Comparison of ENCODE assay signal across 20 mouse cellular contexts in the genomic region with DNA sequence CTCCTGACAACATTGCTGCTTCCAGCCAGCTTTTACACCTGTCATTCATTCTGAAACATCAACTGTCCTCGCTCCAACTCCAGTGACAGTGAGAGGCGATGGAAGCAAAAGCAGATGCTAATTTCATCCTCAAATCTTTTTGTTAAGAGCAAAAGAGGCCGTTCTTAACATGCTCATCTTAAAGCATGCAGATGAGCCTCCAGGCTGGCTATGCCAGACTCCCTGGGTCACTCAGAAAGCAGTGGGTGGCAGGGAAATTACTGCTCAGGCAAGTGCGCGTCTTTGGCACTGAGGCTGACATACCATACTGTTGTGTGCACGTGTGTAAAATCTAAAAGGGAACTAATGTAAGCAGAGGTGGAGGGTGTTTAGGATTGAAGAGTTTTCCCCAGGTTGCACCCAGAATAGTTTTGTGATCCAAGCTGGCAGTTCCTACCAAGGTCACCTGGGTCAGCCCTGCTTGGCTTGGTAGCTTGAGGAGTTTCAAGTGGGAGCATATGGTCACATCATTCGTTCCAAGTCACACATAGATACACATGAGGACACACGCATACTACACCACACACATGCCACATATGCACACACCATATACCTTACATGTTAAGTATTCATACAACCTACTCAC. TPM values are rescaled to one million over a fixed set of nuclear protein-coding genes. Genes with fewer than 3 reads are reported as not detected.
DNase-seq lines count a peak whose midpoint lies in the region; ATAC-seq and TF ChIP-seq lines count a peak whose summit lies in the region.
"Had no signal": no experiment of that assay in that cellular context is flagged by ENCODE, and none has a peak within 500 bp of the region (broad histone marks: within the 10 kb centered on the region; RNA-seq: fewer than 3 reads in every experiment).

No protein-coding gene starts in this region.

- H3K27me3 ChIP-seq in heart, adult 2 months (ENCODE audit: control insufficient read depth, insufficient read depth, low read length) = no peaks in the 10 kb centered on the region
- H3K27me3 ChIP-seq in intestine, embryonic 14.5 days (replicated peaks; ENCODE audit: control insufficient read depth, insufficient read depth, low read length) = no peaks in the 10 kb centered on the region
- no peaks in the 10 kb centered on the region for H3K27me3 ChIP-seq in intestine, embryonic 15.5 days (replicated peaks)
- H3K27me3 ChIP-seq in heart, embryonic 15.5 days = no peaks in the 10 kb centered on the region
- H3K27me3 ChIP-seq: embryonic facial prominence, embryonic 15.5 days; hindbrain, embryonic 15.5 days had no signal

- WGBS in heart, adult 2 months = 64% methylated on average over 8 of the region's 8 CpGs
- WGBS in intestine, embryonic 14.5 days = 74% methylated on average over 8 of the region's 8 CpGs
- 79% methylated on average over 8 of the region's 8 CpGs for WGBS in intestine, embryonic 15.5 days
- 56% methylated on average over 8 of the region's 8 CpGs for WGBS in heart, embryonic 15.5 days

- TF ChIP-seq CTCF in heart, adult 2 months (IDR thresholded peaks at IDR 0.05) = no peak

- no peak for DNase-seq in heart, adult 2 months
- DNase-seq in heart, postnatal 14 days = no peak
- DNase-seq in intestine, embryonic 14.5 days (ENCODE audit: low spot score) = peak; percentile 41
- DNase-seq in kidney, adult 8-10 months = no peak
- DNase-seq: adrenal gland, adult 8-10 months; adrenal gland, postnatal 36 days; cerebellum, adult 11 months; cerebellum, adult 8-10 months; cerebellum, postnatal 14 days; embryo, embryonic 11 days; forebrain, postnatal 0 days; gastrocnemius, postnatal 36 days; kidney, adult 11 months; kidney, postnatal 10 days had no signal

- no peaks in the 10 kb centered on the region; the same call in 1 of the 2 replicates for H3K79me2 ChIP-seq in heart, adult 2 months (replicated peaks; ENCODE audit: control insufficient read depth, insufficient read depth, low read length)

- no peak for ATAC-seq in intestine, embryonic 14.5 days (replicated peaks; ENCODE audit: low FRiP score, low TSS enrichment, low read depth)
- no peak for ATAC-seq in intestine, embryonic 15.5 days
- ATAC-seq in heart, embryonic 15.5 days (replicated peaks; ENCODE audit: insufficient number of reproducible peaks, insufficient read depth, low FRiP score, low read depth) = no peak
- ATAC-seq in erythroblast, adult 5-6 weeks (replicated peaks; ENCODE audit: low FRiP score, poor library complexity, severe bottlenecking) = no peak

- no peaks in the 10 kb centered on the region for H3K9me3 ChIP-seq in intestine, embryonic 14.5 days (ENCODE audit: control insufficient read depth, low read length)
- H3K9me3 ChIP-seq in intestine, embryonic 15.5 days = no peaks in the 10 kb centered on the region
- H3K9me3 ChIP-seq in heart, embryonic 15.5 days (replicated peaks) = no peaks in the 10 kb centered on the region
- H3K9me3 ChIP-seq: embryonic facial prominence, embryonic 15.5 days; hindbrain, embryonic 15.5 days had no signal

- peak overlapping the region; percentile 58 for H3K27ac ChIP-seq in heart, adult 2 months
- no peak overlapping the region for H3K27ac ChIP-seq in intestine, embryonic 14.5 days (ENCODE audit: low read depth)
- H3K27ac ChIP-seq in intestine, embryonic 15.5 days = no peak overlapping the region
- H3K27ac ChIP-seq in heart, embryonic 15.5 days = peak overlapping the region; percentile 50
- H3K27ac ChIP-seq: embryonic facial prominence, embryonic 15.5 days; hindbrain, embryonic 15.5 days had no signal

- TF ChIP-seq EP300 in heart, adult 2 months (IDR thresholded peaks at IDR 0.05; ENCODE audit: insufficient read depth, low read depth, low read length) = peak; percentile 65; the same call in 1 of the 2 replicates

- H3K4me3 ChIP-seq in heart, adult 2 months = no peak overlapping the region
- no peak overlapping the region for H3K4me3 ChIP-seq in intestine, embryonic 14.5 days (ENCODE audit: low read depth, low read length)
- H3K4me3 ChIP-seq in intestine, embryonic 15.5 days (replicated peaks) = no peak overlapping the region
- H3K4me3 ChIP-seq in heart, embryonic 15.5 days = no peak overlapping the region
- H3K4me3 ChIP-seq: embryonic facial prominence, embryonic 15.5 days; hindbrain, embryonic 15.5 days had no signal

- no peak overlapping the region for H3K4me2 ChIP-seq in intestine, embryonic 14.5 days (ENCODE audit: low read length)
- no peak overlapping the region for H3K4me2 ChIP-seq in intestine, embryonic 15.5 days (replicated peaks)
- no peak overlapping the region for H3K4me2 ChIP-seq in heart, embryonic 15.5 days
- H3K4me2 ChIP-seq: embryonic facial prominence, embryonic 15.5 days; hindbrain, embryonic 15.5 days had no signal

- peaks cover 3% of the 10 kb centered on the region; the same call in 1 of the 2 replicates for H3K4me1 ChIP-seq in heart, adult 2 months (ENCODE audit: control insufficient read depth, insufficient read depth, low read length)
- no peaks in the 10 kb centered on the region for H3K4me1 ChIP-seq in intestine, embryonic 14.5 days (replicated peaks; ENCODE audit: control insufficient read depth, insufficient read depth, low read length)
- H3K4me1 ChIP-seq in intestine, embryonic 15.5 days (replicated peaks) = no peaks in the 10 kb centered on the region
- peaks cover 55% of the 10 kb centered on the region for H3K4me1 ChIP-seq in heart, embryonic 15.5 days (replicated peaks)
- H3K4me1 ChIP-seq: embryonic facial prominence, embryonic 15.5 days had no signal

- peaks cover 11% of the 10 kb centered on the region; the same call in 1 of the 2 replicates for H3K36me3 ChIP-seq in heart, adult 2 months (ENCODE audit: control insufficient read depth, insufficient read depth, low read length)
- H3K36me3 ChIP-seq in intestine, embryonic 14.5 days (ENCODE audit: control insufficient read depth, insufficient read depth, low read length) = no peaks in the 10 kb centered on the region
- H3K36me3 ChIP-seq in intestine, embryonic 15.5 days = no peaks in the 10 kb centered on the region
- no peaks in the 10 kb centered on the region for H3K36me3 ChIP-seq in heart, embryonic 15.5 days
- H3K36me3 ChIP-seq: embryonic facial prominence, embryonic 15.5 days; G1E; hindbrain, embryonic 15.5 days had no signal

- intact Hi-C loops in heart, adult 2 months (cut with DNase I) = loop anchor here (2.0 kb wide), 1 partner anchor 63 kb away; no protein-coding TSS in a partner anchor
- intact Hi-C loops in heart, postnatal 14 days (cut with DNase I) = no loop called here

- TF ChIP-seq POLR2A in heart, adult 2 months (IDR thresholded peaks at IDR 0.05; ENCODE audit: insufficient read depth, low read depth, low read length) = no peak

- no peak overlapping the region for H3K9ac ChIP-seq in heart, adult 2 months (ENCODE audit: low read depth, low read length)
- H3K9ac ChIP-seq in intestine, embryonic 14.5 days (ENCODE audit: low read length) = no peak overlapping the region
- H3K9ac ChIP-seq in intestine, embryonic 15.5 days = no peak overlapping the region
- no peak overlapping the region for H3K9ac ChIP-seq in heart, embryonic 15.5 days
- H3K9ac ChIP-seq: embryonic facial prominence, embryonic 15.5 days; forebrain, postnatal 0 days; hindbrain, embryonic 15.5 days had no signal

RNA-seq across cellular contexts. Expression of gene Dcp1b, which starts 42.8 kb away (rescaled TPM):
- 1 to 10 TPM; 2.6 to 2.7 TPM for total RNA-seq in heart, adult 2 months (2021)
- 4.8 and 4.9 TPM in 2 replicates for polyA plus RNA-seq in heart, adult 2 months (2012; rRNA removed)
- total RNA-seq in heart, postnatal 14 days (2021) = 1 to 10 TPM; 4.0 to 4.4 TPM
- polyA plus RNA-seq in intestine, embryonic 14.5 days (2014; fragmentation: Nextera tagmentation; extraction: Ambion mirVana) = 9.8 and 11.1 TPM in 2 replicates
- 6.1 and 6.7 TPM in 2 replicates for polyA plus RNA-seq in intestine, embryonic 15.5 days (2015; fragmentation: Nextera tagmentation; extraction: Ambion mirVana)
- polyA plus RNA-seq in heart, embryonic 15.5 days (2015; fragmentation: Nextera tagmentation; extraction: Ambion mirVana) = 7.6 and 7.8 TPM in 2 replicates
- total RNA-seq in erythroblast, adult 5-6 weeks (2015; ENCODE audit: low replicate concordance) = 1.2 and 2.1 TPM in 2 replicates
- 1.4 and 3.3 TPM in 2 replicates for total RNA-seq in erythroblast, adult 5-6 weeks (2017; ENCODE audit: low replicate concordance)

Comparison
In these comparisons a context has a peak if more than half of its experiments do, and no peak if none do; other contexts are left out.
1. H3K27ac ChIP-seq: peak in heart, adult 2 months (single experiment) and heart, embryonic 15.5 days (single experiment); none in intestine, embryonic 14.5 days (single experiment) and intestine, embryonic 15.5 days (single experiment).